Mouse (Mus musculus) embryonic facial prominence, embryonic 14.5 days (tissue): Measurements from ENCODE around the gene Chdh. TPM values are rescaled to one million over a fixed set of nuclear protein-coding genes. Genes with fewer than 3 reads are reported as not detected.

Experiments
- microRNA-seq: library from miRNA; unstranded; fragments of <30 nt; microRNA quantifications from one replicate; pipeline ENCODE4, GENCODE M21; 2016; ENCODE audit warnings: borderline number of aligned reads
- polyA plus RNA-seq: library from polyadenylated mRNA; unstranded; fragments of >200 nt; fragmentation: Nextera tagmentation; extraction: Ambion mirVana; gene quantifications from 2 replicates; pipeline ENCODE4 v1.2.1, GENCODE M21; 2014

The Chdh gene
- polyA plus RNA-seq, 1 experiment from 2014 or later = 0.70 TPM

Small RNA genes within 50 kb of the gene (microRNA-seq; reads per million reads assigned to microRNA genes)
- gene Mir6947 = not detected

Other genes with a start within 250 kb of the Chdh start
- 255 and 266 TPM in 2 replicates for gene Selenok, start 40.7 kb upstream of the Chdh start, polyA plus RNA-seq
- 43.9 and 49.1 TPM in 2 replicates for gene Actr8, start 30.7 kb upstream of the Chdh start, polyA plus RNA-seq
- gene Il17rb, start 127 bp upstream of the Chdh start, polyA plus RNA-seq = 1.2 and 1.4 TPM in 2 replicates